Mouse (Mus musculus) CH12.LX (cell line): ENCODE measurements at regions not wholly inside any gene's neighbourhood (a gene's known extent, or its start where the extent isn't known, plus 50 kb on each side); places are given as distances from the start of the nearest gene placed in this dataset.
"Not testable (repeated sequence)": the region's sequence is repeated elsewhere in the genome, so short reads cannot be mapped to it uniquely, and the experiment has no call there.

ENCODE experiments used
- DNase-seq: peaks from one replicate; pipeline ENCODE4 v3.0.0-alpha.2; 2013; ENCODE audit errors: extremely low read depth
- H3K27ac ChIP-seq: 2 replicates; pipeline ENCODE4 v1.5.1; 2012; ENCODE audit warnings: low read depth, mild to moderate bottlenecking, control low read depth, moderate library complexity; ENCODE audit not compliant: insufficient read depth
- H3K27me3 ChIP-seq: replicated peaks from 2 replicates; pipeline ENCODE3; 2012; ENCODE audit warnings: inconsistent platforms
- H3K36me3 ChIP-seq, 2 experiments: replicated peaks in 1 of 2; 2 replicates each; pipeline versions ENCODE3 to v1.6.1; 2012; ENCODE audit warnings: inconsistent platforms in 1 of 2, low read length in 1 of 2, mild to moderate bottlenecking in 1 of 2, mixed read lengths in 1 of 2, moderate library complexity in 1 of 2; ENCODE audit not compliant: control insufficient read depth in 1 of 2, insufficient read depth in 1 of 2
- H3K4me1 ChIP-seq, 2 experiments: 2 replicates each; pipeline ENCODE4 v1.6.1; 2012; ENCODE audit warnings: inconsistent platforms in 1 of 2, moderate library complexity in 1 of 2; ENCODE audit not compliant: insufficient read depth in 2 of 2, control insufficient read depth in 1 of 2
- H3K4me2 ChIP-seq: 2 replicates; pipeline ENCODE4 v1.6.1; 2012; ENCODE audit warnings: low read depth, mild to moderate bottlenecking, control low read depth; ENCODE audit not compliant: poor library complexity, insufficient read depth, severe bottlenecking
- H3K4me3 ChIP-seq, 3 experiments: fragments of 150-350 bp in 1 of 3; sonication (generic) in 1 of 3; replicated peaks in 1 of 3; 2 replicates each; pipeline versions ENCODE3 to v1.5.1; 2011 to 2012; ENCODE audit warnings: low read depth in 2 of 3, low read length in 2 of 3, mild to moderate bottlenecking in 2 of 3, moderate library complexity in 2 of 3, control low read depth in 1 of 3, improper control_type of control experiment in 1 of 3, inconsistent platforms in 1 of 3, mixed read lengths in 1 of 3; ENCODE audit not compliant: poor library complexity in 1 of 3
- H3K79me2 ChIP-seq: replicated peaks from 2 replicates; pipeline ENCODE4 v1.6.1; 2012; ENCODE audit warnings: mild to moderate bottlenecking, moderate library complexity; ENCODE audit not compliant: control insufficient read depth, poor library complexity, insufficient read depth, severe bottlenecking; ENCODE audit errors: extremely low read depth
- H3K9ac ChIP-seq: 2 replicates; pipeline ENCODE4 v1.6.1; 2012; ENCODE audit warnings: low read depth, mild to moderate bottlenecking, control low read depth, moderate library complexity; ENCODE audit not compliant: insufficient read depth
- H3K9me3 ChIP-seq: replicated peaks from 2 replicates; pipeline ENCODE3; 2012; ENCODE audit warnings: low read length, inconsistent platforms, mixed read lengths
- CTCF ChIP-seq, 2 experiments: IDR thresholded peaks in 1 of 2; conservative IDR thresholded peaks in 1 of 2; 2 replicates each; pipeline ENCODE4 v1.5.1; 2011 to 2012; ENCODE audit warnings: low read depth in 2 of 2, low read length in 2 of 2, improper control_type of control experiment in 1 of 2, inconsistent platforms in 1 of 2, mild to moderate bottlenecking in 1 of 2, moderate library complexity in 1 of 2
- ETS1 ChIP-seq: conservative IDR thresholded peaks from 2 replicates; pipeline ENCODE4 v1.6.1; 2012; ENCODE audit warnings: low read depth, mild to moderate bottlenecking, inconsistent platforms, low read length, improper control_type of control experiment, moderate library complexity
- HCFC1 ChIP-seq: IDR thresholded peaks from 2 replicates; pipeline ENCODE4 v1.6.1; 2012; ENCODE audit warnings: low read depth, mild to moderate bottlenecking, inconsistent platforms, low read length, improper control_type of control experiment
- NELFE ChIP-seq: IDR thresholded peaks from 2 replicates; pipeline ENCODE4 v1.6.1; 2011; ENCODE audit warnings: low read depth, low read length, improper control_type of control experiment
- POLR2A ChIP-seq: IDR thresholded peaks from 2 replicates; pipeline ENCODE4 v1.6.1; 2011; ENCODE audit warnings: low read depth, mild to moderate bottlenecking, improper control_type of control experiment, low read length
- RAD21 ChIP-seq: IDR thresholded peaks from 2 replicates; pipeline ENCODE4 v1.6.1; 2011; ENCODE audit warnings: low read depth, mild to moderate bottlenecking, low read length, improper control_type of control experiment, moderate library complexity
- RCOR1 ChIP-seq: conservative IDR thresholded peaks from 2 replicates; pipeline ENCODE4 v1.6.1; 2012; ENCODE audit warnings: low read depth, mild to moderate bottlenecking, inconsistent platforms, low read length, improper control_type of control experiment
- SMC3 ChIP-seq: IDR thresholded peaks from 2 replicates; pipeline ENCODE4 v1.6.1; 2011; ENCODE audit warnings: low read depth, low read length, improper control_type of control experiment
- UBTF ChIP-seq: IDR thresholded peaks from 2 replicates; pipeline ENCODE4 v1.6.1; 2012; ENCODE audit warnings: low read depth, mild to moderate bottlenecking, inconsistent platforms, low read length, improper control_type of control experiment, moderate library complexity
- ZC3H11A ChIP-seq: IDR thresholded peaks from 2 replicates; pipeline ENCODE4 v1.6.1; 2012; ENCODE audit warnings: low read depth, mild to moderate bottlenecking, inconsistent platforms, low read length, improper control_type of control experiment
- dilution Hi-C: fragments of 300-500 bp; cut with MboI; formaldehyde crosslinking; loops from 2 replicates; pipeline ENCODE4 v1.14.3; 2020; ENCODE audit warnings: low sequenced_read_pairs; ENCODE audit not compliant: extremely low pct_unique_long_range_greater_than_20kb, extremely low pct_ligation_motif_present
- in situ Hi-C: fragments of 300-500 bp; cut with MboI; formaldehyde crosslinking; loops from 3 replicates; pipeline ENCODE4 v1.14.3; 2019; ENCODE audit warnings: low sequenced_read_pairs, low pct_ligation_motif_present, low pct_unique_long_range_greater_than_20kb, mixed read lengths

DNA sequence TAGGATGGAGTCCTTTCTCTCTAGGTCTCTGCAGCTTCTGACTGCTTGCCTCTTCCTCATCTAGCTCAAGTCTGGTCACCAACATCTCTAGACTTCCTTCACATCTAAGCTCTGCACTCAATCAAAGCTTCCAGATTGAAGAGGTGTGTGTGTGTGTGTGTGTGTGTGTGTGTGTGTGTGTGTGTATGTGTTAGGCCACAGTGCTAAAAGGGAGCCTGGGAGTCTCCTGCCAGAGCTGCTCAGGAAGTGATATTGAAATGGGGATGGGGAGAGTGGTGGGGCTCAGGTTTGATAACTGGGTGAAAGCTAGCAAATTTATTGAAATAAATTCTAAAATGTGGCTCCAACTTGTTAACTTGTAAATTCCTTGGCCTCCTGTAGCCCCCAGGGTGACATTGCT, 73.3 kb downstream of the Gm31371 start:
- H3K4me1 ChIP-seq: peaks cover 9 to 20% of the 10 kb centered on the region in 2 experiments; a peak in 3 of 4 replicates
- H3K27ac ChIP-seq, dilution Hi-C loops, H3K9ac ChIP-seq, in situ Hi-C loops, H3K27me3 ChIP-seq, H3K4me3 ChIP-seq, H3K4me2 ChIP-seq, H3K36me3 ChIP-seq, DNase-seq, H3K9me3 ChIP-seq, H3K79me2 ChIP-seq: not testable (repeated sequence)

DNA sequence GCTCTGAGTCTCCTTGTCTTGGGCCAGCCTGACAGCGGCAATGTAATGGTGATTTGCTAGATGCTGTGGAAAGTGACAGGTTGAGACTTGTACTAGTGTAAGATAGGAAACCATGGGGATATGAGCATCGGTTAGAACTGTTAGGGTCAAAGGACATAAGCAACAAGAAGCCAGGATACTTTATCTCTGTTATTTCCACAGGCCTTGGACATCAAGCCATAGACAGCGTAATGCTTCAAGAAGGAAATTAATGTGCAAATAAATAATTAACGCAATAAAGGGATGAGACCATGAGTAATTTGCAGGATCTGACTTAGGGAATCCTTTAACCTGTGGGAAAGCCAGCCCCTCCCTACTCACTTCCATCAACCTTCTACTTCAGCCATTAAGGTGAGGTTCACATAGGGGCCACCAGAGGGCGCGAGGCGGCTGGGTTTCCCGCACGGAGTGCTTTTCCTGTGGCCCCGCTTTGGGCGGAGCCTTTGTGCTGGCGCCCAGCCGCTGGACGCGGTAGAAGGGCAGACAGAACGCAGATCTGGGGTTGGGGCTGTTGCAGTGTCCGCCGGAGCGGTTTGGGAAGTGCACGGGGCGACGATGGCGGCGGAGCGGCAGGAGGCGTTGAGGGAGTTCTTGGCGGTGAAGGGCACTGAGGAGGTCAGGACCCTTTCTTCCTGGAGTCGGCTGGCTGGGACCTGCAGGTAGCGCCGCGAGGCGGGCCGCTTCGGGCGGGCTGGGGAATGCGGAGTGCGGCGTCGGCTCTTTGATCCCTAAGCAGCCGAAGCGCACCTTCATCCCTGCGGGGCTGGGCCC, 76.5 kb downstream of the Gm31371 start:
- peaks cover 2% of the 10 kb centered on the region for H3K9me3 ChIP-seq
- H3K79me2 ChIP-seq: no peaks in the 10 kb centered on the region
- DNase-seq: peak; percentile 43
- peaks cover 9 to 20% of the 10 kb centered on the region in 2 experiments; a peak in 3 of 4 replicates for H3K4me1 ChIP-seq
- H3K9ac ChIP-seq: peak overlapping the region; percentile 67; the same call in 1 of the 2 replicates
- no peaks in the 10 kb centered on the region for H3K36me3 ChIP-seq
- in situ Hi-C loops (no loop called here), dilution Hi-C loops (no loop called here)
- H3K27me3 ChIP-seq: no peaks in the 10 kb centered on the region
- TF ChIP-seq ZC3H11A (no peak), ETS1 (no peak), NELFE (0 out of 2 replicates have a peak, but pooled peaks have one; percentile 26), CTCF (conservative IDR thresholded peaks at IDR 0.05 in 1 of 2, IDR thresholded peaks at IDR 0.05 in 1 of 2; ENCODE audit: low read depth in 2 of 2, low read length in 2 of 2) (peak in 1 of 2 experiments; percentile 67; a peak in 3 of 4 replicates), UBTF (peak; percentile 68; the same call in 1 of the 2 replicates), HCFC1 (peak; percentile 65), RCOR1 (no peak), POLR2A (peak; percentile 40; the same call in 1 of the 2 replicates), RAD21 (peak; percentile 10), SMC3 (peak; percentile 34)
- peak overlapping the region; percentile 55; the same call in 1 of the 2 replicates for H3K4me2 ChIP-seq
- peak overlapping the region in 2 of 3 experiments; percentile 28 to 56 for H3K4me3 ChIP-seq
- no peak overlapping the region for H3K27ac ChIP-seq

DNA sequence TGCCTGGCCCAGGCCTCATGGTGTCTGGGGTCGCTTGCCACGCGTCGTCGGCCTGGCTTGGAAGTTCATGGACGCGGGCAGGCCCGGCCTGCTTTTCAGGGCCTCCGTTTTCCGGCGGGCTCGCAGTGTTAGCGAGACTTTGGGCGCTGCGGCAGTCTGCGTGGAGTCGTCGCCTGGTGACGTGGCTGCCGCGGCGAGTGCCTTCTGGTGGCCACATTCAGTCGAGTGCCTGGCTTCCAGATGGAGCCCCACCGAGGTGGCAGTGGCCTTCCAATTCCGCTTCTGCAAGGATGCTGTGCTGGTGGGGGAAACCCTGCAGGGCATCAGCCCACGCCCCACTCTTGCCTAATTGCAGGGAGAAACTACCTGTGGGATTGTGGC, 77.1 kb downstream of the Gm31371 start:
- in situ Hi-C loops, H3K79me2 ChIP-seq, H3K27ac ChIP-seq, H3K9me3 ChIP-seq, H3K36me3 ChIP-seq, H3K27me3 ChIP-seq, dilution Hi-C loops, DNase-seq: not testable (repeated sequence)
- H3K4me2 ChIP-seq: peak overlapping the region; percentile 55
- peak overlapping the region in 2 of 3 experiments; percentile 28 to 56 for H3K4me3 ChIP-seq
- peak overlapping the region; percentile 67; the same call in 1 of the 2 replicates for H3K9ac ChIP-seq
- H3K4me1 ChIP-seq: peaks cover 9 to 20% of the 10 kb centered on the region in 2 experiments; a peak in 3 of 4 replicates

DNA sequence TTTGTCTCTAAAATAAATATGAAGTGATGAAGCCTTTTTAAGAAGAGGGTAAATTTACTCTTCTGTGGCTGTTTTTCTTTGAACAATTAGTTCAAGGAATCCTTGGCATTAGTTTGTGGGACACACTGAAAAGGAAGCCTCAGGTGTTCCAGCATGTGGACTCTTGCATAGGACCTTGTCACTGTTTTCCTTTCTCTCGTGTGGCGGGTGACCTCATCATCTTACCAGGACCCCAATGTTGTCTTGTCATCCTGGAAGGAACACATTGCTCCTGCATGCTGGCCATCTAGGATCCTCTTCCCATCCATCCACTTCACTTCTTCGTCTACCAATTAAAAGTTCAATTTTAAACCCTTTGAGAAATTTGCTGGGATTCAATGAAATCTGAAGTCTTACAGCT, 104.9 kb downstream of the Gm31371 start:
- H3K4me2 ChIP-seq, H3K9ac ChIP-seq, H3K4me1 ChIP-seq, in situ Hi-C loops, H3K4me3 ChIP-seq, dilution Hi-C loops, H3K79me2 ChIP-seq, H3K9me3 ChIP-seq, DNase-seq, H3K27ac ChIP-seq, H3K27me3 ChIP-seq, H3K36me3 ChIP-seq: not testable (repeated sequence)
